Mouse (Mus musculus) liver, embryonic 14.5 days (tissue): ENCODE results near the gene Plekha1.

ENCODE experiments used
- CTCF ChIP-seq: IDR thresholded peaks from 2 replicates; pipeline ENCODE4 v1.5.1; 2016; ENCODE audit warnings: antibody characterized with exemption, low read depth, control low read depth
- EP300 ChIP-seq: IDR thresholded peaks from 2 replicates; pipeline ENCODE4 v1.6.1; 2016; ENCODE audit warnings: antibody characterized with exemption, low read depth

GRCm38 (mm10) chr7:130959868-130960267 lies 94.3 kb downstream of the Plekha1 start:
- TF ChIP-seq EP300 (no peak), CTCF (no peak)
